Mouse (Mus musculus): ENCODE data around the gene Mrpl37.
A peak's percentile ranks its signal among the peaks of the same experiment; 100 is the strongest.

The Mrpl37 gene

DNA sequence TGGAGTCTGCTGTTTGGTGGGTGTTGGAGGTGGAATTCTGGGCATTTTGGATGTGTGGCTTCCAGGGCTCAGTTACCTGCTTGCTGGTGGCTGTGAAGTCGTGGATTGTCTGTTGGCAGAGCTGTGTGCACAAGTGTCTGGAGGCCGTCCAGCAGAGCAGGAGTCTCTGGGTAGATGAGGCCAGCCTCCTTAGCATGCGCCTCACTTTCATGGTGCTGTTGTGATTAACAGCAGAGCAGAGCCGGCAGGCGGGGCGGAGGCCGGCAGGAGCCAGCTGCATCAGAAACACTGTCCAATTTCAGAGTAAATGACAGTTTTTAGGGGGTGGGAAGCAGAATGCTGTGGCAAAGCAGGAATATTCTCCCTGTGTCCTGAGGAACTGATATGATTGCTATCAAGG lies 47.6 kb downstream of the Mrpl37 start:
- no peak for DNase-seq (ENCODE audit: extremely low spot score, low spot score)

DNA sequence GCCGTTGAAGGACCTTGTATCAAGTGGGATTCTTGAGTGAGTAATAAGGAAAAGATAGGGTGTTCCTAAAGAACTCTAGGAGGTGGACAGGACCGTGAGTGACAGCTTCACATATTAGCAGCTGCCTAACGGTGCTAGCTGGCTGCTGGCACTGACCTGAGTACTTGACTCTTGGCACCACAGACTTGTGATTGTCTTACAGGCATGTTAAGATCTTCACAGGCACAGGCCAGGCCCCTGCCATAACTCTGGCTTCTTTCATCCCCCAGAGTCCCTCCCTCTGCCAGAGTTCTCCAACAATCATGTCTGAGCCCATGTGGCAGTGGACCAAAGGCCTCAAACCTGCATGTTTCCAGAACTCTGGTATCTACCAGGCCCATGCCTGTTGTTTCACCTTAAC lies 48.1 kb downstream of the Mrpl37 start:
- DNase-seq (ENCODE audit: extremely low spot score, low spot score): no peak

DNA sequence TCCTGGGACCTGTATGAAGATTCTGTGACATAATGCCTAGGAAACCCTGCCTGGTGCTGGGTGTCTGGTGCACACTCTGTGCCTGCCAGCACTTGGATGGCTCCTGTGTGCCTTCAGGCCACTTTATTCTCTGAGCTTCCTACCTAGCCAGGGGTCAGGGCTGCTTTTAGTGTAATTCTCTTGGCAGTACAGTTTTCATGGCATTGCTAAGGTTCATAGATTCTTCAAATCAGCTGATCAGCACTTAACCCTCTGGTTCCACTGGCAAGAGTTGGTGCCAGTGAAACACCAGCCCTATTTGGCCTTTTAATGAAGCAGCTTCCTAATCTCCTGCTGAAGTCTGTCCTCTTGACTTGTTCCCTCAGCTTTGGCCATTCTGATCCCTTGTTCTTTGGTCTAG lies 49.4 kb downstream of the Mrpl37 start:
- DNase-seq (ENCODE audit: extremely low spot score, low spot score): no peak

DNA sequence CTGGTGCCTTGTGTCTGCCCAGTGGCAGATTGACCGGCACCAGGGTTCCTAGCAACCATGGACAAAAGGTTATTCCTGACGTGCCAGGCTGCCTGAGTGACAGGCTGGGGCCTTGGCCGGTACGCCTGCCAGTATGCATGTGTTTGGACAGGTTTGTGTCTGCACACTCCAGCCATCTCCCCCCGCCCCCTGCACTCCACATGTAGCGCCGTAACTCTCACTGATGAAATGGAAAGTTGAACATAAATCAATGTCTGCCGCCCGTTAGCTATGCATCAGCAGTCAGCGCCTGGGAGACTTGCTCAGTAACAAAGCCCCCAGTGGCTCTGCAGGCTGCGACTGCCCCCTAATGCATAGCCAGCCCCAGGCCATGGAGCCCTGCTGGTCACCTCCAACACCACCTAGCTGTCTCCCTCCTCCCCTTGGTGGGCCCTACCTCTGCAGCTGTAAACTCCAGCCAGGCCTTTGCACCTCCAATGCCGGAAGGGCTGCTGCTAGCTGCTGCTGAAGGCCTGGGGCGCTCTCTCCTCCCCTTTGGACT lies 50.6 kb downstream of the Mrpl37 start:
- DNase-seq (ENCODE audit: extremely low spot score, low spot score): peak; percentile 71

DNA sequence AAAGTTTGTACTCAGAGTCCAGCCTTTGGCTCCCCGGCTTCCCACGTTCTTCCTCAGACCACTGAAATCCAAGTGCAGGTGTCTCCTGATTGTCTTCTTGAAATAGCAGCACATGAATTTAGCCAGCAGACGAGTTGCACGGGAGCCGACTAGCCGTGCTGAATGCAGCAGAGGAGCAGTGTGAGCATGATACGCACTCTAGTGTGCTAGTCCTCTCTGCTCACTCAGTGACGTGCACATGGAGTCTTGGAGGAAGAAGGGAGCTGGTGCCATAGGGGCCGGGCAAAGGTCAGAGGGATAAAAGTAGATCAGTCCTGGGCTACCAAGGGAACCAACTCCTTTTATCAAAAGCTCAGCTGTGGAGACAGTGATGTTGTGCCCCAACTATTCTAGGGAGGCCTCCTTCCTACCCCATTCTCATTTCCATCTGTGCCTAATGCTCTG lies 52.8 kb downstream of the Mrpl37 start:
- no peak for DNase-seq (ENCODE audit: extremely low spot score, low spot score)

DNA sequence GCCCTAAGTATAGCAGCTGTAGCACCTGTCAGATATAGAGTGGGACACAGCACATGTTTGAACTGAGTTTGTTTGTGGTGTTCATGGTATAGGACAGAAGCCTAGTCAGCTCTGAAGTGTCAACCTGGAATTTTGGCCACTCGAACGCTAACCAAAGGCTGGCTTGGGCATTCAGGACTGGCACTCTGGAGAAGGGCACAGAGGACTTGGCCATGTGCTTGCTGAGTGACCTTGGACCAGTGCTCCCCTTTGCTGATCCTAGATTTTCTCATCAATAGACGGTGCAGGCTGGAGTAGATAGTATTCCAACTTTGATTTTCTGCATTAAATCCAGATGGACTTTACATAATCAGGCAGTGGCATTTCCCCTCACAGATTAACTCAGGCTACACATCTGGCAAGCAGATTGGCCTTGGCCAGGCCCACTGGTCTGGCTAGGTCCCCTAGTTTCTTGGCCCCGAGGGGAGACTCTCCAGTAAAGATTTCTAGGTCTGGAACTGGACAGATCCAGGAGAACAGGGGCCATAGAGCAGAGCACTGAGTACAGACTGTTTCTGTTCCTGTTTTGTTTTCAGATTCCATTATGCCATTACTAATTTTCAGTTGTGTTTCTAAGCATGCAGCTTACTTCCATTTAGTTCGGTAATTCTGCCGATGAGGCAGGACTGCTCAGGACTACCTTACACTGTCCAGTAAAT lies 53.4 kb downstream of the Mrpl37 start:
- DNase-seq (ENCODE audit: extremely low spot score, low spot score): no peak

DNA sequence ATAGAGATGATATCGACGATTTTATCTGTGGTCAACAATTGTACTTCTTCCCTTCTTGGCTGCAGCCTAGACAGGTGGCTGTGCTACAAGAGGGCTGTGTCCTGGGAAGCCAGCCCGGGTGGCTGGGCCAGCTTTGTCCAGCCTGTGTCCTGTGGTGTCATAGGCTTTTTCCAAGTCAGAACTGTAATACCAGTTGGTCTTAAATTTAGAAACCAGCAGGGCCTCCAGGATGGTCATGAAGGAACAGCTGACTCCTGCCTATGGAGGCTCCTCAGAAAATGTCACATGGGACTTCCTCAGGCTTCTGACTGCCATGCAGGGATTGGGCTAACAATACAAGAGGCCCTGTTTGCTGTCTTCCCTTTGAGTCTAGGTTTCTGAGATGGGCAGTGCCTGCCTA lies 54.1 kb downstream of the Mrpl37 start:
- DNase-seq (ENCODE audit: extremely low spot score, low spot score): no peak

DNA sequence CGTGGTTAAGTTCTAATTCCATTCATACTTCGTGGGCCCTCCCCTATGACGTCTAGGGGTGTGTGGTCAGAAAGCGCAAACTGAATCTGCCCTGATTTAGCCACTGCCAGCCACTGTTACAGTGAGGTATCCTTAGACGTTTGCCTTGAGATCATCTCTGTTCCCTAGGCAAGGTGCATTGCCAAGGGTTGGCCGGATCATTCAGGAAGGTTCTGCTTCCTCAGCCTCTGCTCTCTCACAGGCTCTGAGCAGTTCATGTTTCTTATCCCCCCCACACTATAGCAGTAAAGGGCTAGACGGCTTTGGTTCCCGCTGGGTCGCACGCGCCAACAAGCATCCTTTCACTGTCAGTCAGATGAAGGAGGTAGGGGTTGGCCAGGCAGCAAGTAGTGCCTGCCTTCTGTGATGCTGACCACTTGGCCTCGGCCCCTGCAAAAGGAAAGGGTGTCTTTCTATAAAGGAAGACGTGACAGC lies 54.6 kb downstream of the Mrpl37 start:
- no peak for DNase-seq (ENCODE audit: extremely low spot score, low spot score)

DNA sequence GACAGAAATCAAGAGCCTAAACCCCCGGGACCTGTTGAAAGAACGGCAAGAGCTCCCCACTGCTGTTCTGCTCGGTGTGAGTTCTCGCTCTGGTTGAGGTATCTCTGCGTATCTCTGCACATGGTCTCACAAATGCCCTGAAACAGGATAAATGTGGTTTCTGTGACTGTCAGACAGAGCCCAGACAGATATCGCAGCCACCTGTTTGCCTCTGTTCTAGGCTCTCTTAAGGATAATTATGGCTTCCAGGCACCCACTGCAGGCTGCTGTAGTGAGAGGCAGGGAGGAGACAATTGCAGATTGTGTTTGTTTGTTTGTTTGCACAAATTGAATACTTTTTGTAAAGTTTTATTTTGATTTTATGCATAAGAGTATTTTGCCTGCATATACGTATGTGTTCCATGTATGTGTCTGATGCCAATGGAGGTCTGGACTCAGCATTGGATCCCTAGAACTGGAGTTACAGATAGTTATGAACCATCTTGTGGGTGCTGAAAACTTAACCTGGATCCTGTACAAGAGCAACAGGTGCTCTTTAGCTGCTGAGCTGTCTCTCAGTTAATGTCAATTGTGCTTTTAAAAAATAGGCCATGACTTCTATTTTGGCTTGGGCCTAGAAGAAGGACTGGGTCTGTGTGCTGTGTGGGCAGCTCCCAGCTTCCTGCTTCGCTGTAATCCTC lies 55.2 kb downstream of the Mrpl37 start:
- no peak for DNase-seq (ENCODE audit: extremely low spot score, low spot score)

DNA sequence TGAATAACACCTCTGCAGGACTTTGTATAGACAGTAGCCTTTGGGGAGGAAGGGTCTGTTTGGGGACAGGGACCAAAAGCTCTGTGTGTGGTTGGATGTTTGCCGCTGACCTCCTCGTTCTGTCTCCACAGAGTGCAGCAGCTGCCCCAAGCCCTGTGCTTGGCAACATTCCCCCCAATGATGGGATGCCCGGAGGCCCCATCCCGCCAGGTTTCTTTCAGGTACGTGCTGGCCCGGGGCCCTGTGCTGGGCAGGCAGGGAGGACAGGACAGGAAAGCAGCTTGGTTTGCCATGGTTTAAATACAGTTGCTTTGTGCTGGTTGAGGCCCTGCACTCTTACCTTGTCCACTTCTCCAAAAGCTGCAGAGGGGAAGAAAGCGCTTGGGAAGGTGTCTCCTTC lies 57.1 kb downstream of the Mrpl37 start:
- DNase-seq (ENCODE audit: extremely low spot score, low spot score): no peak

DNA sequence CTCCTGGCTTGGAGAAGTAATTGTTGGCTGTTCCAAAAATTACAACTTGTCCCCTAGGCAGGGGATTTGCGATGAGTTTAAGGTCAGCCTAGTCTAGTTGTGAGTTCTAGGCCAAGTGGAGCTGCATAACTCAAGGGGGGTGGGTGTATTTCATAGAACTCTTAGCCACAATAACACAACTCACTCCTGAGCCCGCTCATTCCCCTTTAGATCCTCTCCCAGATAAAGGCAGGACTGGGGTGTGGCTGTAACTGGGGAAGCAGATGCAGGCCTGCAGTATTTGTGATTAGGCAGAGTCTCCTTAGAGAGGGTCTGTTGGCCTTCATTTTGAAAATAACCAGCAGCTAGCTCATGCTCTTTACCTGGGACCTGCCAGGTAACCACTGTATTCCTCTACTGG lies 58.5 kb downstream of the Mrpl37 start:
- no peak for DNase-seq (ENCODE audit: extremely low spot score, low spot score)

DNA sequence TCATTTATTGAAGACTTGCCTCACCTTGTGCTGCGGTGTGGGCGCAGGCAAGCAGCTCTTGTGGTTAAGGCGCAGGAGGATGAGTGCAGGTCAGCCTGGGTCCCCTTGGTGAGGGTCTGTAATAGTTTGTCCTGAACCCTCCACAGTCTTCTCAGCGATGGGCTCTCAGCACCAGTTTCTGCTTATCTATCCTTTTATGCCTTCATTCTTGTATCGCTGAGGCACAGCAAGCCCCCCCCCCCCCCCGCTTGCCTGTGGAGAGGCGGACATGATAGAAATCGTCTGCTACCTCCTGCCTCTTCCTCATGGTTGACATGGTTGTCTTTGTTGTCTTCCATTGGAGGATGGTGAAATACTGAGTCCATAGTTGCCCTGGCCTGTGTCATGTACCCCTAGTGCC lies 59.3 kb downstream of the Mrpl37 start:
- no peak for DNase-seq (ENCODE audit: extremely low spot score, low spot score)

DNA sequence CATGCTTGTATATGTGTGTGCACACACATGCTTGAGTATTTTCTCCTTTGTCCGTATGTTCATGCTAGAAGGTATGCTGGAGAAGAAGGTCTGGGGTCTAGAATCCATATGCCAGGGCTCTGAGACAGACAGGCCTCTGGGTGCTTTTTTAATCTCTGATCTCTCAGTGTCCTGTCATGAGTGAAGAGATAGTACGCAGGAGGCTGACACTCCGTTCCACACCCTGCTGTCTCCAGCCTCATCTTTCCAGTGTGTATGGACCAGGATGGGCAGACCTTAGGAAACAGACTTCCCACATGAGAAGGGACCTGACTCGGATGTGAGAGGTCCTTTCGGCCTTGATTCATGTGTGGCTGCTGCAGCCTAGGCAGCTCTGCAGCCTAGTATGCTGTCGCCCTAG lies 59.9 kb downstream of the Mrpl37 start:
- no peak for DNase-seq (ENCODE audit: extremely low spot score, low spot score)

DNA sequence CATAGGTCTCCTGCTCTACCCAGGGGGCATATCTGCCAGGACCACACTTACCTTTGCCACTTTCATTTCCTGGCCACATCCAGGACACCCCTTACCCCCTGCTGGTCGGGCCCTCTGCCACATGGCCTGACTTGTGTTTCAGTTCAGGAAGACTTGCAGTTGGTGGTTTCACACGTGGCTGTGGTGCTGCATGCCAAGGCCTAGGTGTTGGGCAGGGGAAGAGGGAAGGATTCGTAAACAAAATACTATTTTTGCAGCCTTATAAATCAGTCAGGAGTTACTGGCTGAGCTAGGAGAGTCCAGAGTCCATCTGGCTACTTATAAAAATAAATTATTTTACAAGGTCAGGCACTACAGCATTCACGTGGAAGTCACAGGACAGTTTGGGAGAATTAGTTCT lies 60.4 kb downstream of the Mrpl37 start:
- no peak for DNase-seq (ENCODE audit: extremely low spot score, low spot score)
